Mouse (Mus musculus) embryonic facial prominence, embryonic 15.5 days (tissue): ENCODE measurements around the gene Hebp2. TPM values are rescaled to one million over a fixed set of nuclear protein-coding genes. Genes with fewer than 3 reads are reported as not detected.
A peak's percentile ranks its signal among the peaks of the same experiment; 100 is the strongest.

Experiments
- ATAC-seq: fragments of 200-750 bp; cut with Nextera tagmentation; 2 replicates; pipeline ENCODE4 v1.8.0; 2017; ENCODE audit warnings: low read depth, moderate TSS enrichment; ENCODE audit not compliant: insufficient number of reproducible peaks, low FRiP score, low TSS enrichment
- H3K27ac ChIP-seq: fragments of 300-500 bp; sonication (generic); replicated peaks from 2 replicates; pipeline ENCODE4 v1.5.1; 2015; ENCODE audit warnings: mild to moderate bottlenecking, inconsistent platforms
- H3K27me3 ChIP-seq: fragments of 300-500 bp; sonication (generic); 2 replicates; pipeline ENCODE4 v1.6.1; 2015; ENCODE audit warnings: inconsistent platforms
- H3K36me3 ChIP-seq: fragments of 300-500 bp; sonication (generic); 2 replicates; pipeline ENCODE4 v1.6.1; 2015; ENCODE audit warnings: mild to moderate bottlenecking, inconsistent platforms
- H3K4me1 ChIP-seq: fragments of 300-500 bp; sonication (generic); 2 replicates; pipeline ENCODE4 v1.6.1; 2015; ENCODE audit warnings: inconsistent platforms
- H3K4me2 ChIP-seq: fragments of 300-500 bp; sonication (generic); replicated peaks from 2 replicates; pipeline ENCODE4 v1.6.1; 2015; ENCODE audit warnings: mild to moderate bottlenecking, inconsistent platforms
- H3K4me3 ChIP-seq: fragments of 300-500 bp; sonication (generic); replicated peaks from 2 replicates; pipeline ENCODE4 v1.5.1; 2015; ENCODE audit warnings: mild to moderate bottlenecking, inconsistent platforms
- H3K9ac ChIP-seq: fragments of 300-500 bp; sonication (generic); 2 replicates; pipeline ENCODE4 v1.6.1; 2015; ENCODE audit warnings: inconsistent platforms
- H3K9me3 ChIP-seq: fragments of 300-500 bp; sonication (generic); replicated peaks from 2 replicates; pipeline ENCODE4 v1.6.1; 2016; ENCODE audit warnings: inconsistent platforms
- WGBS: fragments of 180-500 bp; shearing (Covaris S2); methylation state at CpG from one replicate; pipeline ENCODE4 v1.1.7; 2015; 5-methylcytosine and 5-hydroxymethylcytosine counted together
- polyA plus RNA-seq: library from polyadenylated mRNA; unstranded; fragments of >200 nt; fragmentation: Nextera tagmentation; extraction: Ambion mirVana; gene quantifications from 2 replicates; pipeline ENCODE4 v1.2.1, GENCODE M21; 2015

The Hebp2 gene
- polyA plus RNA-seq, 1 experiment from 2014 or later = 44.4 TPM

- no peak for ATAC-seq
- H3K27ac ChIP-seq = no peak overlapping the region
- no peak overlapping the region for H3K4me3 ChIP-seq
- H3K9me3 ChIP-seq = no peaks in the 10 kb centered on the region
- peaks cover 12% of the 10 kb centered on the region for H3K4me1 ChIP-seq
- peaks cover 19% of the 10 kb centered on the region for H3K36me3 ChIP-seq
- H3K4me2 ChIP-seq = no peak overlapping the region
- WGBS = 57% methylated on average over 8 of the region's 8 CpGs
- no peak overlapping the region for H3K9ac ChIP-seq
- H3K27me3 ChIP-seq = no peaks in the 10 kb centered on the region
These were observed 13.6 kb downstream of the Hebp2 start for GRCm38 (mm10) chr10:18532293-18532692.

GRCm38 (mm10) chr10:18530161-18530560, 15.7 kb downstream of the Hebp2 start:
- Histone ChIP-seq H3K27ac (no peak overlapping the region), H3K9ac (no peak overlapping the region), H3K36me3 (peaks cover 19% of the 10 kb centered on the region), H3K4me1 (peaks cover 32% of the 10 kb centered on the region), H3K4me3 (no peak overlapping the region), H3K4me2 (no peak overlapping the region), H3K27me3 (no peaks in the 10 kb centered on the region), H3K9me3 (no peaks in the 10 kb centered on the region)
- WGBS = 77% methylated on average over 4 of the region's 4 CpGs
- no peak for ATAC-seq

DNA sequence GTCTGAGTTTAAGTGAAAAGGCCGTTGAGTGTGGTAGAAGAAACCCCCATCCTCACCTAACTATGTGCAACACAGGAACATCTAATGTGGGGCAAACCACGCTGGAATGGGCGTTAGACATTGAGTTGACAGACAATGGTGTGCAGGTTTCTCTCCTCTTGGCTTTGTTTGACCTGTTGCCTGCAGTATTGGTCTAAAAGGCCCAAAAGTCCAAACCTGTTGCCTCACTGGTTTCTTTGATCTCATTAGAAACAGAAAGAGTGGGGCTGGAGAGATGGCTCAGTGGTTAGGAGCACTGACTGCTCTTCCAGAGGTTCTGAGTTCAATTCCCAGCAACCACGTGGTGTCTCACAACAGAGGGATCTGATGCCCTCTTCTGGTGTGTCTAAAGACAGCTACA, 16.7 kb downstream of the Hebp2 start:
- WGBS = 80% methylated on average over 4 of the region's 4 CpGs

GRCm38 (mm10) chr10:18528475-18528874, 17.4 kb downstream of the Hebp2 start:
- Histone ChIP-seq H3K9ac (no peak overlapping the region), H3K9me3 (no peaks in the 10 kb centered on the region), H3K27ac (no peak overlapping the region), H3K36me3 (peaks cover 30% of the 10 kb centered on the region), H3K27me3 (no peaks in the 10 kb centered on the region), H3K4me1 (peaks cover 32% of the 10 kb centered on the region), H3K4me2 (no peak overlapping the region), H3K4me3 (no peak overlapping the region)
- WGBS = 45% methylated on average over 5 of the region's 5 CpGs
- no peak for ATAC-seq

More for the DNA sequence above, 16.7 kb downstream of the Hebp2 start:
- no peak overlapping the region for H3K4me2 ChIP-seq
- no peak overlapping the region for H3K27ac ChIP-seq
- peaks cover 25% of the 10 kb centered on the region for H3K36me3 ChIP-seq
- H3K9me3 ChIP-seq = no peaks in the 10 kb centered on the region
- no peak overlapping the region for H3K9ac ChIP-seq
- ATAC-seq = no peak
- no peak overlapping the region for H3K4me3 ChIP-seq
- H3K4me1 ChIP-seq = peaks cover 32% of the 10 kb centered on the region
- H3K27me3 ChIP-seq = no peaks in the 10 kb centered on the region

- H3K4me2 ChIP-seq = no peak overlapping the region
- H3K4me3 ChIP-seq = no peak overlapping the region
- no peaks in the 10 kb centered on the region for H3K9me3 ChIP-seq
- H3K27me3 ChIP-seq = no peaks in the 10 kb centered on the region
- WGBS = 58% methylated on average over 7 of the region's 7 CpGs
- H3K36me3 ChIP-seq = peaks cover 25% of the 10 kb centered on the region
- peaks cover 32% of the 10 kb centered on the region for H3K4me1 ChIP-seq
- ATAC-seq = no peak
- H3K9ac ChIP-seq = no peak overlapping the region
- no peak overlapping the region for H3K27ac ChIP-seq
These were observed 18.1 kb downstream of the Hebp2 start for GRCm38 (mm10) chr10:18527766-18528165.

DNA sequence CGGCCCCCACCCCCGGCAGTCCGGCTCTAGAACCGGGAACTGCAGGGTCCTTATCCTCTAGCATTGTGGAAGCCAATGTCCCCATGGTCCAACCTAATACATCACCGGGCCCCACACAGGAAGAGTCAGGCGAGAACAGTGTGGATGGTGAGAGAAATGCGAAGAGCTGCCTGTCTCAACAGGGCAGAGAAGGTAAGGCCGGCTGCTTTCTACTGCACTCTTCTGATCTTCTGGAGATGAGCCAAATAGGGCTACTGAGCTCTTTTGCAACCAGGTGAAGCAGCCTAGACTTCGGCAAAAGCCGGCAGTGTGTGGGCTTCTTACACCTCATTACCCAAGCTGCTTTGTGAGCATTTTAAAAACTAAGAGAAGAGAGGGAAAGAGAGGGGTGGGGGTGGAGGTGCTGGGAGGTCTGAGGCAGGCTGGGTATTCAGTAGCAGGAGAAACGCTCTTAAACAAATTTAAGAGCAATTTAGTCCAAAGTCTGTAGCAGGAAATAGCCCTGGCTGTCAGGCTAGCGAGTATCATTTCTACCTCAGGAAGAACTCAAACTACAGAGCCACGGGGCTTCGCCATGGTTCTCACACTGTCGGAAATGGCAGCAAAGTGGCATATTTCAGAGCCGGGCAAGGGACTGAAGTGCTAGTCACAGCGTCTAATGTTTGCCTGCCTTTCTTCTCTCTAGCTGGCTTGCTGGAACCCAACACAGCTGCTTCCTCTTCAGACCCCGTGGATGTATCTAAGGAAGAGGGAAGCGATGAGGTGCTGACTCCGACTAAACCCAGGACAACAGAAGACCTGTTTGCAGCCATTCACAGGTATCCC, 18.8 kb downstream of the Hebp2 start:
- H3K4me3 ChIP-seq = no peak overlapping the region
- H3K4me2 ChIP-seq = no peak overlapping the region
- 63% methylated on average over 20 of the region's 20 CpGs for WGBS
- peaks cover 21% of the 10 kb centered on the region for H3K36me3 ChIP-seq
- no peak for ATAC-seq
- H3K27ac ChIP-seq = 0 out of 2 replicates have a peak overlapping the region, but pooled peaks have one; percentile 17
- H3K27me3 ChIP-seq = no peaks in the 10 kb centered on the region
- H3K4me1 ChIP-seq = peaks cover 32% of the 10 kb centered on the region
- no peak overlapping the region for H3K9ac ChIP-seq
- no peaks in the 10 kb centered on the region for H3K9me3 ChIP-seq

DNA sequence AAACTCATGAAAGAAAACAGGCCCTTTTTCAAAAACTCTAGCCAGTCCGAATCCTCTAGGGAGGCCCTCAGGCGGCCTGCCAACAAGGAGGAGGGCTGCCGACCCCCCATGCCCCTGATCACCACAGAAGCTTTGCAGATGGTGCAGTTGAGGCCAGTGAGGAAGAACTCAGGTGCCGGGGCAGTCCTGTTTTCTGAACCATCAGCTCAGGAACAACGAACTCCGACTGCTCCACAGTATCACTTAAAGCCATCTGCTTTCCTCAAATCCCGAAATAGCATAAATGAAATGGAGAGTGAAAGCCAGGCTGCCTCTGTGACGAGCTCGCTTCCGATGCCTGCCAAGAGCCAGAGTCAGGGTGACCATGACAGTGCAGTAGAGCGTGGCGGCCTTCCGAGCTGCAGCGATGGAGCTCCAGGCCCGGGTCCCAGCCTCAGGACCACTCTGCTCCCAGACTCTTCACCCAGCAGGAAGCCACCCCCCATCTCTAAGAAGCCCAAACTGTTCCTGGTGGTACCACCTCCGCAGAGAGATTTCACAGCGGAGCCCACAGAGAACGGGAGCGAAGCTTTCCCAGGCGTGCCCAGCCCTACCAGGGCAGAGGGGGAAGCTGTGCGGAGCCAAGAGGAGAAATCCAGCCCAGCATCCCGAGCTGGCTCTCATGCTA, 19.6 kb downstream of the Hebp2 start:
- Histone ChIP-seq H3K9me3 (no peaks in the 10 kb centered on the region), H3K9ac (no peak overlapping the region), H3K4me1 (peaks cover 32% of the 10 kb centered on the region), H3K4me3 (no peak overlapping the region), H3K36me3 (peaks cover 14% of the 10 kb centered on the region), H3K4me2 (no peak overlapping the region), H3K27me3 (no peaks in the 10 kb centered on the region), H3K27ac (no peak overlapping the region)
- ATAC-seq = no peak
- WGBS = 73% methylated on average over 22 of the region's 22 CpGs

DNA sequence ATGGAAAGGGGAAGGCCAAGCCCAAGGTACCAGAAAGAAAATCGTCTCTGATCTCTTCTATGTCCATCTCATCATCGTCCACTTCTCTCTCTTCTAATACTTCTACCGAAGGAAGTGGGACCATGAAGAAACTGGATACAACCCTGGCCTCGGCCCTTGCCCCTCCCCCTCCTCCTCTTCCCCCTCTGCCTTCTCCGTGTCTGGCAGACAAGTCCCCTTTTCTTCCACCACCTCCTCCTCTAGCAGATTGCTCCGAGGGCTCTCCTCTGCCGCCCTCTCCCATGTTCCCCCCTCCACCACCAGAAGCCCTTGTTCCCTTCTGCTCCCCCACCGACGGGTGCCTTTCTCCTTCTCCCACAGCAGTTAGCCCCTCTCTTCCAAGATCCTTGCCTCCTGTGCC, 20.1 kb downstream of the Hebp2 start:
- Histone ChIP-seq H3K4me1 (peaks cover 32% of the 10 kb centered on the region), H3K9me3 (no peaks in the 10 kb centered on the region), H3K9ac (no peak overlapping the region), H3K4me3 (no peak overlapping the region), H3K27me3 (no peaks in the 10 kb centered on the region), H3K36me3 (peaks cover 11% of the 10 kb centered on the region), H3K27ac (no peak overlapping the region), H3K4me2 (no peak overlapping the region)
- 43% methylated on average over 9 of the region's 9 CpGs for WGBS
- no peak for ATAC-seq

GRCm38 (mm10) chr10:18525311-18525710, 20.6 kb downstream of the Hebp2 start:
- no peaks in the 10 kb centered on the region for H3K9me3 ChIP-seq
- H3K4me1 ChIP-seq = peaks cover 32% of the 10 kb centered on the region
- no peak for ATAC-seq
- no peak overlapping the region for H3K4me3 ChIP-seq
- peaks cover 11% of the 10 kb centered on the region for H3K36me3 ChIP-seq
- no peak overlapping the region for H3K27ac ChIP-seq
- no peak overlapping the region for H3K9ac ChIP-seq
- H3K4me2 ChIP-seq = no peak overlapping the region
- WGBS = 81% methylated on average over 15 of the region's 15 CpGs
- H3K27me3 ChIP-seq = no peaks in the 10 kb centered on the region

- 78% methylated on average over 2 of the region's 2 CpGs for WGBS
- Histone ChIP-seq H3K36me3 (peaks cover 11% of the 10 kb centered on the region), H3K4me1 (peaks cover 23% of the 10 kb centered on the region), H3K27ac (no peak overlapping the region), H3K9ac (no peak overlapping the region), H3K4me3 (no peak overlapping the region), H3K4me2 (no peak overlapping the region), H3K27me3 (no peaks in the 10 kb centered on the region), H3K9me3 (no peaks in the 10 kb centered on the region)
- ATAC-seq = no peak
These were observed 23.3 kb downstream of the Hebp2 start for GRCm38 (mm10) chr10:18522556-18522955.

DNA sequence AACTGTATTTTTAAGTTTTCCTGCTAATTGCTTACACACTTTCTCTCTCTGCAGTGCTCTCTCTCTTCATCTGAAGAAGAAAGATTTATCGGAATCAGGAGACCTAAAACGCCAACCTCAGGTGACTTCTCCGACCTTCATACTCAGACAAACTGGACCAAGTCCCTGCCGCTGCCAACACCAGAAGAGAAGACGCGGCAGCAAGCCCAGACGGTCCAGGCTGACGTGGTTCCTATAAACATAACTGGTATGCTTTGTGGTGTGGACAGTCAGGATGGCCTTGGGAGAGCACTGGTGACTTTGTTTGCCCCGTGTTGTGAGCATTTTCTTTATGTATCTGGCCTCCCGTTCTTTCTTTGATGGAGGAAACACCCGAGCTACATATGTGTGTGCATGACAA, 34.4 kb downstream of the Hebp2 start:
- Histone ChIP-seq H3K9ac (no peak overlapping the region), H3K27ac (peak overlapping the region; percentile 69; the same call in 1 of the 2 replicates), H3K4me1 (peaks cover 15% of the 10 kb centered on the region), H3K4me3 (no peak overlapping the region), H3K9me3 (no peaks in the 10 kb centered on the region), H3K36me3 (0 out of 2 replicates have a peak, but pooled peaks cover 10% of the 10 kb centered on the region), H3K4me2 (no peak overlapping the region), H3K27me3 (no peaks in the 10 kb centered on the region)
- no peak for ATAC-seq
- WGBS = 73% methylated on average over 11 of the region's 11 CpGs
